Mouse (Mus musculus) liver, embryonic 14.5 days (tissue): ENCODE data around the gene Xrcc5. TPM values are rescaled to one million over a fixed set of nuclear protein-coding genes. Genes with fewer than 3 reads are reported as not detected.

Experiments used
- ATAC-seq: fragments of 200-750 bp; cut with Nextera tagmentation; 2 replicates; pipeline ENCODE4 v1.8.0; 2017; ENCODE audit warnings: moderate number of reproducible peaks, mild to moderate bottlenecking, moderate library complexity; ENCODE audit not compliant: insufficient read depth
- DNase-seq, 3 experiments: peaks; one replicate each; pipeline ENCODE4 v3.0.0-alpha.2; 2012 to 2013; ENCODE audit warnings: low read depth in 3 of 3, low spot score in 3 of 3
- H3K27ac ChIP-seq: fragments of 300-500 bp; sonication (generic); 2 replicates; pipeline ENCODE4 v1.5.1; 2014; ENCODE audit warnings: moderate library complexity, mild to moderate bottlenecking, control low read depth, inconsistent platforms
- H3K27me3 ChIP-seq: fragments of 300-500 bp; sonication (generic); 2 replicates; pipeline ENCODE4 v1.6.1; 2014; ENCODE audit warnings: mild to moderate bottlenecking, low read length, moderate library complexity; ENCODE audit not compliant: control insufficient read depth, insufficient read depth
- H3K36me3 ChIP-seq: fragments of 300-500 bp; sonication (generic); replicated peaks from 2 replicates; pipeline ENCODE4 v1.6.1; 2014; ENCODE audit warnings: low read depth; ENCODE audit not compliant: control insufficient read depth, insufficient read depth
- H3K4me1 ChIP-seq, 2 experiments: fragments of 200-500 bp in 1 of 2; fragments of 300-500 bp in 1 of 2; sonication (generic) in 1 of 2; replicated peaks; 2 replicates each; pipeline ENCODE4 v1.6.1; 2012 to 2014; ENCODE audit warnings: antibody characterized with exemption in 1 of 2, inconsistent platforms in 1 of 2, low read length in 1 of 2; ENCODE audit not compliant: control insufficient read depth in 2 of 2, insufficient read depth in 2 of 2
- H3K4me2 ChIP-seq: fragments of 300-500 bp; sonication (generic); 2 replicates; pipeline ENCODE4 v1.6.1; 2014; ENCODE audit warnings: low read depth, mild to moderate bottlenecking, control low read depth, moderate library complexity
- H3K4me3 ChIP-seq, 2 experiments: fragments of 200-500 bp in 1 of 2; fragments of 300-500 bp in 1 of 2; sonication (generic) in 1 of 2; 2 replicates each; pipeline ENCODE4 v1.5.1; 2012 to 2014; ENCODE audit warnings: low read depth in 2 of 2, low read length in 2 of 2, mild to moderate bottlenecking in 2 of 2, control low read depth in 1 of 2, inconsistent platforms in 1 of 2, moderate library complexity in 1 of 2; ENCODE audit not compliant: insufficient read depth in 1 of 2
- H3K9ac ChIP-seq: fragments of 300-500 bp; sonication (generic); replicated peaks from 2 replicates; pipeline ENCODE4 v1.6.1; 2014; ENCODE audit warnings: mild to moderate bottlenecking, control low read depth, moderate library complexity
- H3K9me3 ChIP-seq: fragments of 300-500 bp; sonication (generic); 2 replicates; pipeline ENCODE4 v1.6.1; 2016; ENCODE audit warnings: low read length, mixed read lengths; ENCODE audit not compliant: control insufficient read depth
- CTCF ChIP-seq: IDR thresholded peaks from 2 replicates; pipeline ENCODE4 v1.5.1; 2016; ENCODE audit warnings: antibody characterized with exemption, low read depth, control low read depth
- EP300 ChIP-seq: IDR thresholded peaks from 2 replicates; pipeline ENCODE4 v1.6.1; 2016; ENCODE audit warnings: antibody characterized with exemption, low read depth
- WGBS: fragments of 180-500 bp; shearing (Covaris S2); extraction: QIAGEN DNeasy Blood & Tissue Kit; methylation state at CpG from one replicate; pipeline ENCODE4 v1.1.7; 2014; ENCODE audit not compliant: insufficient replicate concordance; 5-methylcytosine and 5-hydroxymethylcytosine counted together
- polyA plus RNA-seq, 2 experiments: library from polyadenylated mRNA; depleted of rRNA in 1 of 2; stranded (reverse) in 1 of 2; unstranded in 1 of 2; fragments of >200 nt; fragmentation: Nextera tagmentation in 1 of 2; extraction: Ambion mirVana in 1 of 2; gene quantifications; 2 replicates each; pipeline versions ENCODE4 v1.2.1 to v1.2.3; 2012 to 2014

Xrcc5 gene
- polyA plus RNA-seq, 2 experiments: 8.9 to 17.6 TPM

DNA sequence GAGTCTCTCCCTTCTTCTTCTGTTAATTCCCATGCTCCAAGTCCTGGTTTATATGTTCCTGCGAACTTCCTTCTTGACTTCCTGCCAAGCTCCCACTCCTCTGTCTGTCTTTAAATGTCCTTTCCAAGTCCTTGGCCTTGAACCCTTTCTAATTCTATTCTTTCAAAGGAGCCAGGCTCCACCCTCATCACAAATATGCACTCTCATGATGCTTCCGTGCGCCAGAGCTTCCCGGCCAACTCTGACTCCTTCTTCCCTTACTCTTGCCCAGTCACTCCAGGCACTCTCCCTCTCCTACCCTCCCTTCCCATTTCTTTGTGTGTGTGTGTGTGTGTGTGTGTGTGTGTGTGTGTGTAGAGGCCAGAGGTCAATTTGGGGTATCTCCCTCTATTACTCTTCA lies 70.9 kb downstream of the Xrcc5 start:
- DNase-seq (no peak), ATAC-seq (no peak)
- no peaks in the 10 kb centered on the region for H3K9me3 ChIP-seq
- no peak overlapping the region for H3K4me3 ChIP-seq
- no peak overlapping the region for H3K4me2 ChIP-seq
- TF ChIP-seq CTCF (no peak), EP300 (no peak)
- 80% methylated on average over 4 of the region's 4 CpGs for WGBS
- no peak overlapping the region for H3K27ac ChIP-seq
- no peak overlapping the region for H3K9ac ChIP-seq
- H3K4me1 ChIP-seq: no peaks in the 10 kb centered on the region
- no peaks in the 10 kb centered on the region for H3K27me3 ChIP-seq
- H3K36me3 ChIP-seq: no peaks in the 10 kb centered on the region

DNA sequence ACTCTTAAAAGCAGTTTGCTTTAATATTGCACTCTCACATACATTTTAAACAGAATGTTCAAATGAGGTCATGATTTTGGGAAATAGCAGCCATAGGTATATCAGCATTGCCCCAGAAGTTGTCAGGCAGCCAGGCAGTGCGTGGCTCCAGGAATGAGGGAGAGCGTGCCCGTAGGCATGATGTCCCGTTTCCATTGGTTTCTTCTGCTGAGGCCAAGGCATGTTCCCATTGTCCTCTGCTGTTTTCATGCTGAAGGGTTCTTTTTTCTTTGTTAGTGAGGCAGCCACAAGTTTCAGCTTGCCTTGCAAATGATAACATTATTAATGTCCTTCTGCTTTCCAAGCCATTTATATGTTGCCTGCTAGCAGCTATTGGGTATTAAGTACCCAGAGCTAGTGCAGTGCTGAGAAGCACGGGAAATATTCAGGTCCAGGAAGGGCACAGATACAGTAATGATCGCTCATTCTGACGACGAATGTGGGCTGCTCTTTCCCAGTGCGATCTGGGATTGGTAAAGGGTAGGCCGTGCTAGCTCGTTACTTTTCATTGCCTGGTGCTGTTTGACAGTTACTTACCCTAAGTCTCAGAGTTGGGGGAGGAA lies 72.6 kb downstream of the Xrcc5 start:
- H3K36me3 ChIP-seq: no peaks in the 10 kb centered on the region
- WGBS: 81% methylated on average over 11 of the region's 11 CpGs
- TF ChIP-seq EP300 (no peak), CTCF (no peak)
- no peak overlapping the region for H3K27ac ChIP-seq
- no peak overlapping the region for H3K4me3 ChIP-seq
- no peaks in the 10 kb centered on the region for H3K9me3 ChIP-seq
- H3K27me3 ChIP-seq: no peaks in the 10 kb centered on the region
- H3K9ac ChIP-seq: no peak overlapping the region
- no peak overlapping the region for H3K4me2 ChIP-seq
- ATAC-seq: no peak
- H3K4me1 ChIP-seq: no peaks in the 10 kb centered on the region
- DNase-seq: no peak

DNA sequence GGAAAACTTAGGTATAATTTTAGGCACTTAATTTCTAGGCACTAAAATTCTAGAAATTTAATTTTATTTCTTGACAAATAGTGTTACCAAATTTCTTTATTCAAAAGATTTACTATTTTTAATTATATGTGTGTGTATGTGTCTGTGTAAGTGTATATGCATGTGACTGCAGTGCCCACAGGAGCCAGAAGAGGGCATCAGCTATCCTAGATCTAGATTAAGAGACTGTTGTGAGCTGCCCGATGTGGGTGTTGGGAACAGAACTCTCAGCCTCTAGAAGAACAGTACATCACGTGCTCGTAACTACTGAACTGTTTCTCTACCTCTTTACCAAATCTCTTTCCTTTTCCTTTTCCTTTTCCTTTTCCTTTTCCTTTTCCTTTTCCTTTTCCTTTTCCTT lies 73.3 kb downstream of the Xrcc5 start:
- no peak overlapping the region for H3K4me3 ChIP-seq
- no peak overlapping the region for H3K9ac ChIP-seq
- no peaks in the 10 kb centered on the region for H3K4me1 ChIP-seq
- DNase-seq: no peak
- no peak for ATAC-seq
- TF ChIP-seq EP300: no peak
- TF ChIP-seq CTCF: no peak
- no peaks in the 10 kb centered on the region for H3K36me3 ChIP-seq
- no peaks in the 10 kb centered on the region for H3K9me3 ChIP-seq
- no peaks in the 10 kb centered on the region for H3K27me3 ChIP-seq
- WGBS: 81% methylated on average over 3 of the region's 3 CpGs
- H3K4me2 ChIP-seq: no peak overlapping the region
- H3K27ac ChIP-seq: no peak overlapping the region

DNA sequence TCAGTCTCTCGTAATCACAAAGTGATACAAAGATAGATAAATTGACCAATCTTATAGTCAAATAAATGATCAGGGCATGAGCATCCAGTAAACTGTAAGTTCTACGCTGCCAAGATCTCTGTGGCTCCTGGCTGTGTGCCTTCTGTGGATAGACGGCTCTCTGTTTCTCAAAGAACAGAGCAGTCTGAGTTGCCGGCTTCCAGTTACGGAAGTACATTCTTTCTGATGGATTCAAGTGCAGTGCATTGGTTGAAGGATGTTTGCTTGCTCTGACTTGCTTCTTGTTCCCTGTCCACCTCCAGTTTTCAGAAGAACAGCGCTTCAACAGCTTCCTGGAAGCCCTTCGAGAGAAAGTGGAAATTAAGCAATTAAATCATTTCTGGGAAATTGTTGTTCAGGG lies 75.8 kb downstream of the Xrcc5 start:
- 75% methylated on average over 7 of the region's 7 CpGs for WGBS
- ATAC-seq: no peak
- TF ChIP-seq CTCF (no peak), EP300 (no peak)
- no peak for DNase-seq
- H3K4me3 ChIP-seq: no peak overlapping the region
- H3K9ac ChIP-seq: no peak overlapping the region
- H3K4me1 ChIP-seq: no peaks in the 10 kb centered on the region
- H3K4me2 ChIP-seq: no peak overlapping the region
- H3K9me3 ChIP-seq: no peaks in the 10 kb centered on the region
- H3K36me3 ChIP-seq: no peaks in the 10 kb centered on the region
- no peaks in the 10 kb centered on the region for H3K27me3 ChIP-seq
- no peak overlapping the region for H3K27ac ChIP-seq

DNA sequence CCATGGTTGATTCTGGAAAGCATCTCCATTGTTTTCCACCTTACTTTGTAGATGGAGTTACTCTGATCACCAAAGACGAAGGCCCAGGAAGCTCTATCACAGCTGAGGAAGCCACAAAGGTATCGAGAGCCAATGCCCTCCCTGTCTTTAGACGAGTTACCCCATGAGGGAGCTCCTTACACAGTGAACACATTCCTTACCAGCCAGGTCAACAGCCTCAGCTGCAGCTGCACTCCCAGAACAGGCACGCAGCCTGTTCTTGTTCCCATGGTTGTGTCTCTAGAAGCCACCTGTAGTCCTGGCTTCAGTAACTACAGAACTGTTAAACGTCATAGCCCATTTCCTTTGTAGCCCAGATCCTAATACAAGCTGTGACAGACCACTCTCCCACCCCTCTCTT lies 76.4 kb downstream of the Xrcc5 start:
- Histone ChIP-seq H3K4me3 (no peak overlapping the region), H3K36me3 (no peaks in the 10 kb centered on the region), H3K27me3 (no peaks in the 10 kb centered on the region), H3K4me2 (no peak overlapping the region), H3K27ac (no peak overlapping the region), H3K4me1 (no peaks in the 10 kb centered on the region), H3K9me3 (no peaks in the 10 kb centered on the region), H3K9ac (no peak overlapping the region)
- no peak for TF ChIP-seq CTCF
- TF ChIP-seq EP300: no peak
- DNase-seq (no peak), ATAC-seq (no peak)
- WGBS: 67% methylated on average over 5 of the region's 5 CpGs
